ENCODE assay signal across 13 mouse cellular contexts in the genomic region with DNA sequence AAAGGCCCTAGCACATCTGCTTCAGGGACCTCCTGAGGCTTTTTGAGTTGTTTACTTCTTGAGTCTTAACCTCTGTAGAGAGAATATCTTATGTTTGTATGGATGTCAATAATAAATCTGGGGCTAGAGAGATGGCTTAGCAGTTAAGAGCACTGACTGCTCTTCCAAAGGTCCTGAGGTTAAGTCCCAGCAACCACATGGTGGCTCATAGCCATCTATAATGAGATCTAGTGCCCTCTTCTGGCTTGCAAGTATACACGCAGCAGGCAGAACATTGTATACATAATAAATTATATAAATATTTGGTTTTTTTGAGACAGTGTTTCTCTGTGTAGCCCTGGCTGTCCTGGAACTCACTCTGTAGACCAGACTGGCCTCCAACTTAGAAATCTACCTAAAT. TPM values are rescaled to one million over a fixed set of nuclear protein-coding genes. Genes with fewer than 3 reads are reported as not detected.
DNase-seq lines count a peak whose midpoint lies in the region; ATAC-seq and TF ChIP-seq lines count a peak whose summit lies in the region.
"Had no signal": no experiment of that assay in that cellular context is flagged by ENCODE, and none has a peak within 500 bp of the region (broad histone marks: within the 10 kb centered on the region; RNA-seq: fewer than 3 reads in every experiment).

No protein-coding gene starts in this region.

- ATAC-seq in midbrain, embryonic 14.5 days (ENCODE audit: low FRiP score, low TSS enrichment): no peak
- no peak for ATAC-seq in midbrain, embryonic 13.5 days
- ATAC-seq in stomach, postnatal 0 days (ENCODE audit: low FRiP score, low TSS enrichment): no peak

- H3K4me1 ChIP-seq in heart, adult 2 months (ENCODE audit: control insufficient read depth, insufficient read depth, low read length): no peaks in the 10 kb centered on the region; the same call in 1 of the 2 replicates
- no peaks in the 10 kb centered on the region for H3K4me1 ChIP-seq in midbrain, embryonic 14.5 days (ENCODE audit: control insufficient read depth, insufficient read depth, low read length)
- H3K4me1 ChIP-seq in midbrain, embryonic 13.5 days (replicated peaks): 0 out of 2 replicates have a peak, but pooled peaks cover 2% of the 10 kb centered on the region
- no peaks in the 10 kb centered on the region for H3K4me1 ChIP-seq in stomach, postnatal 0 days (replicated peaks; ENCODE audit: control insufficient read depth, insufficient read depth)
- H3K4me1 ChIP-seq in cerebellum, adult 2 months (ENCODE audit: control insufficient read depth, insufficient read depth, low read length): no peaks in the 10 kb centered on the region
- H3K4me1 ChIP-seq: kidney, embryonic 15.5 days; limb, embryonic 15.5 days; neural tube, embryonic 12.5 days had no signal

- peak; percentile 69 for TF ChIP-seq CTCF in heart, adult 2 months (IDR thresholded peaks at IDR 0.05)
- TF ChIP-seq CTCF in stomach, postnatal 0 days (IDR thresholded peaks at IDR 0.05; ENCODE audit: low read depth): peak; percentile 69
- no peak for TF ChIP-seq CTCF in cerebellum, adult 2 months (IDR thresholded peaks at IDR 0.05; ENCODE audit: borderline replicate concordance, insufficient read depth, low read depth, low read length)

- no peaks in the 10 kb centered on the region for H3K27me3 ChIP-seq in heart, adult 2 months (ENCODE audit: control insufficient read depth, insufficient read depth, low read length)
- H3K27me3 ChIP-seq in midbrain, embryonic 14.5 days (ENCODE audit: control insufficient read depth, insufficient read depth, low read length): no peaks in the 10 kb centered on the region
- 0 out of 2 replicates have a peak, but pooled peaks cover 2% of the 10 kb centered on the region for H3K27me3 ChIP-seq in midbrain, embryonic 13.5 days
- H3K27me3 ChIP-seq in stomach, postnatal 0 days (ENCODE audit: control insufficient read depth, insufficient read depth, low read length): no peaks in the 10 kb centered on the region
- no peaks in the 10 kb centered on the region for H3K27me3 ChIP-seq in cerebellum, adult 2 months (ENCODE audit: control insufficient read depth, insufficient read depth, low read length)
- H3K27me3 ChIP-seq: kidney, embryonic 15.5 days; limb, embryonic 15.5 days; neural tube, embryonic 12.5 days had no signal

- 10% methylated on average over 1 of the region's 1 CpGs for WGBS in heart, adult 2 months
- 8% methylated on average over 1 of the region's 1 CpGs for WGBS in midbrain, embryonic 14.5 days
- 13% methylated on average over 1 of the region's 1 CpGs for WGBS in midbrain, embryonic 13.5 days
- 0% methylated on average over 1 of the region's 1 CpGs for WGBS in stomach, postnatal 0 days
- 18% methylated on average over 1 of the region's 1 CpGs for WGBS in cerebellum, adult 2 months

- TF ChIP-seq POLR2A in heart, adult 2 months (IDR thresholded peaks at IDR 0.05; ENCODE audit: insufficient read depth, low read depth, low read length): no peak
- TF ChIP-seq POLR2A in cerebellum, adult 2 months (IDR thresholded peaks at IDR 0.05; ENCODE audit: borderline replicate concordance, insufficient read depth, low read length): no peak

- H3K4me3 ChIP-seq in heart, adult 2 months: no peak overlapping the region
- H3K4me3 ChIP-seq in midbrain, embryonic 14.5 days (replicated peaks; ENCODE audit: low read depth, low read length): no peak overlapping the region
- no peak overlapping the region for H3K4me3 ChIP-seq in midbrain, embryonic 13.5 days (replicated peaks)
- no peak overlapping the region for H3K4me3 ChIP-seq in stomach, postnatal 0 days (ENCODE audit: low read depth, low read length)
- H3K4me3 ChIP-seq in cerebellum, adult 2 months (replicated peaks; ENCODE audit: insufficient read depth, low read depth, low read length): no peak overlapping the region
- H3K4me3 ChIP-seq: kidney, embryonic 15.5 days; limb, embryonic 15.5 days; neural tube, embryonic 12.5 days had no signal

- H3K36me3 ChIP-seq in heart, adult 2 months (ENCODE audit: control insufficient read depth, insufficient read depth, low read length): no peaks in the 10 kb centered on the region
- no peaks in the 10 kb centered on the region for H3K36me3 ChIP-seq in midbrain, embryonic 14.5 days (ENCODE audit: control insufficient read depth, insufficient read depth, low read length)
- H3K36me3 ChIP-seq in midbrain, embryonic 13.5 days: no peaks in the 10 kb centered on the region
- H3K36me3 ChIP-seq in stomach, postnatal 0 days (ENCODE audit: control insufficient read depth, insufficient read depth, low read length): no peaks in the 10 kb centered on the region
- H3K36me3 ChIP-seq: G1E; kidney, embryonic 15.5 days; limb, embryonic 15.5 days; neural tube, embryonic 12.5 days had no signal

- TF ChIP-seq EP300 in heart, adult 2 months (IDR thresholded peaks at IDR 0.05; ENCODE audit: insufficient read depth, low read depth, low read length): no peak
- no peak for TF ChIP-seq EP300 in stomach, postnatal 0 days (optimal IDR thresholded peaks at IDR 0.05)

- no peak overlapping the region for H3K27ac ChIP-seq in heart, adult 2 months
- H3K27ac ChIP-seq in midbrain, embryonic 14.5 days (replicated peaks; ENCODE audit: low read depth, low read length): no peak overlapping the region
- H3K27ac ChIP-seq in midbrain, embryonic 13.5 days: no peak overlapping the region
- no peak overlapping the region for H3K27ac ChIP-seq in stomach, postnatal 0 days (replicated peaks)
- no peak overlapping the region for H3K27ac ChIP-seq in cerebellum, adult 2 months (ENCODE audit: insufficient read depth, low read length)
- H3K27ac ChIP-seq: kidney, embryonic 15.5 days; limb, embryonic 15.5 days; neural tube, embryonic 12.5 days had no signal

- no peak overlapping the region for H3K9ac ChIP-seq in heart, adult 2 months (ENCODE audit: low read depth, low read length)
- H3K9ac ChIP-seq in midbrain, embryonic 14.5 days (replicated peaks; ENCODE audit: low read length): no peak overlapping the region
- H3K9ac ChIP-seq in midbrain, embryonic 13.5 days (replicated peaks): no peak overlapping the region
- no peak overlapping the region for H3K9ac ChIP-seq in stomach, postnatal 0 days (ENCODE audit: low read length)
- H3K9ac ChIP-seq: kidney, embryonic 15.5 days; limb, embryonic 15.5 days; neural tube, embryonic 12.5 days had no signal

- no peak for DNase-seq in heart, adult 2 months
- DNase-seq in heart, postnatal 14 days: no peak
- peak; percentile 40 for DNase-seq in midbrain, embryonic 14.5 days
- DNase-seq in embryo, embryonic 11 days: peak; percentile 59
- DNase-seq in stomach, postnatal 0 days (ENCODE audit: low spot score): no peak
- DNase-seq in cerebellum, adult 2 months: no peak
- no peak for DNase-seq in spleen, adult 18-20 months
- DNase-seq: heart, adult 18-20 months had no signal

- H3K79me2 ChIP-seq in heart, adult 2 months (replicated peaks; ENCODE audit: control insufficient read depth, insufficient read depth, low read length): no peaks in the 10 kb centered on the region

- no peaks in the 10 kb centered on the region for H3K9me3 ChIP-seq in midbrain, embryonic 14.5 days (ENCODE audit: control insufficient read depth, low read length)
- H3K9me3 ChIP-seq in midbrain, embryonic 13.5 days: no peaks in the 10 kb centered on the region
- H3K9me3 ChIP-seq in stomach, postnatal 0 days (ENCODE audit: control insufficient read depth, low read length): no peaks in the 10 kb centered on the region
- H3K9me3 ChIP-seq: G1E; kidney, embryonic 15.5 days; limb, embryonic 15.5 days; neural tube, embryonic 12.5 days had no signal

- intact Hi-C loops in heart, adult 2 months (cut with DNase I): no loop called here
- intact Hi-C loops in heart, postnatal 14 days (cut with DNase I): no loop called here

- no peak overlapping the region for H3K4me2 ChIP-seq in midbrain, embryonic 14.5 days (ENCODE audit: low read length)
- no peak overlapping the region for H3K4me2 ChIP-seq in midbrain, embryonic 13.5 days (replicated peaks)
- no peak overlapping the region for H3K4me2 ChIP-seq in stomach, postnatal 0 days (replicated peaks; ENCODE audit: low read depth)
- H3K4me2 ChIP-seq: kidney, embryonic 15.5 days; limb, embryonic 15.5 days; neural tube, embryonic 12.5 days had no signal

RNA-seq across cellular contexts. Expression of a gene that starts 8.5 kb away (rescaled TPM):
- 10 to 100 TPM; 27.6 to 33.8 TPM for total RNA-seq in heart, adult 2 months (2021)
- polyA plus RNA-seq in heart, adult 2 months (2012; rRNA removed): 61.7 and 124 TPM in 2 replicates
- total RNA-seq in heart, postnatal 14 days (2021): 10 to 100 TPM; 32.7 to 40.8 TPM
- polyA plus RNA-seq in midbrain, embryonic 14.5 days (2014; fragmentation: Nextera tagmentation; extraction: Ambion mirVana): 66.3 and 68.7 TPM in 2 replicates
- 80.0 and 84.9 TPM in 2 replicates for polyA plus RNA-seq in midbrain, embryonic 13.5 days (2015; fragmentation: Nextera tagmentation; extraction: Ambion mirVana)
- polyA plus RNA-seq in stomach, postnatal 0 days (2015; fragmentation: Nextera tagmentation; extraction: Ambion mirVana): 29.4 and 38.0 TPM in 2 replicates
- polyA plus RNA-seq in cerebellum, adult 2 months (2012; rRNA removed): 144 TPM in 2 replicates

Comparison
In these comparisons a context has a peak if more than half of its experiments do, and no peak if none do; other contexts are left out.
1. DNase-seq: peak in midbrain, embryonic 14.5 days (single experiment) and embryo, embryonic 11 days (single experiment); none in heart, adult 2 months (0 of 2), heart, postnatal 14 days (0 of 2), stomach, postnatal 0 days (single experiment), cerebellum, adult 2 months (0 of 2) and spleen, adult 18-20 months (0 of 2).